Mouse (Mus musculus) lung, postnatal 4 days (tissue): ENCODE data around the gene Lmo4.

Source experiments
- DNase-seq, 2 experiments: peaks; one replicate each; pipeline ENCODE4 v3.0.0; 2021

The Lmo4 gene

DNA sequence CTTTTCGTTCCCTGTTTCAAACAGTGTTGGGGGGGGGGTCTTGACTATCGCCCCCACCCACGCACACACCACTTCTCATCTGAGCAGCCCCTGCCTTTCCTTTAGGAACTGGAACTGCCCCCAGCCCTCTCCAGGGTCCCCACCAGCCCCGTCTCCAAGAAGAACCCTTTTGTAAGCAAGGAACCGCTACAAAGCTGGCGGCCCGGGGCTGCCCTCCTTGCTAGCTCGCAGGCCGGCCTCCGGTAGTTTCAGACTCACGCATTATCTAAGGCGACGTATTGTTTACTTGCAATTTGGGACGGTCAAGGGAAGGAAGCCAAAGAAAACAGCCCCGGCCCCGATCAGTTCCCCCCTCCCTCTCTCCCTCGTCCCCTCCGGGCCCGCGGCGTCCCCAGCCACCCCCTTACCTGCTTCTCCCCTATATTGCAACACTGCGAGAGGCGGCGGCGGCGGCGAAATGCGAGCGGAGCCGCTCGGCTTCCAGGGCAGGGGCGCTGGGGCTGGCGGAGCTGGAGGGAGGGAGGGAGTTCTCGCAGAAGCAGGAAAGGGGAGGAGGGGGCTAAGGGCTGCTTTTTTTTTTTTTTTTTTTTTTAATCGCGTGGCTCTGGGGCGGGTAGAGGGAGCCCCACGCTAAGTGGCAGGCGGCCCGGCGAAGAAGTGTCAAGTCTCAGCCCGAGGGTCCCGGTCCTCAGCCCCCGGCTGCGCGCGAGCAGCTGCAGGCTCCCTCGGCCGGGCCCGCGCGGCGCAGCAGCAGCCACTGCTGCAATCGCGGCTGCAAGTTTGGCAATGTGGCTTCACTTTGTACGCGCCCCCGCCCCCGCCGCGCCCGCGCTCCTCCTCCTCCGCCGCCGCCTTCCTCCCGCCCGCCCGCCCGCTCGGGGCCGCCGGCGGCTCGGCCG, at the start of gene Lmo4:
Gene Lmo4, minus strand, starts transcription at position 808 of the 899 bp plus-strand sequence.
- DNase-seq: peak; percentile 91 to 94

DNA sequence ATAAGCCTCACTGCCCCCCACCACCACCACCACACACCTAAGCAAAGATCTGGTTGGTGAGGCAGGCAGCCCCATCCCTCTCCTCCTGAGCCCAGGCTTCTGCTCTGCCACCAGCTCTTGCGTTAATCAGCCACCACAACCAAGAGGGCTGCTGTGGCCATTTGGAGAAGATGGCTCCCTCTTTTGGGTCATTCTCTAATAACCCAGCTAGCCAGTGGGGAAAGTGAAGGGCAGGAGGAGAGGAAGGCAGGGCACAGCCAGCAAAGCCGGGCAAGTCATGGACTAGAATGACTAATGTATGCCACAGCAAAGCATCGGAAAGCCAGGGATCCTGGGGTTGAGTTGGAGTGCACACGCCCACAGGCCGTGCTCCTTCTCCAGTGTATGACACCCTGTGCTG, 49.3 kb upstream of the Lmo4 start:
- DNase-seq: no peak

GRCm38 (mm10) chr3:144253018-144253417, 48.0 kb upstream of the Lmo4 start:
- DNase-seq: no peak

GRCm38 (mm10) chr3:144252109-144252508, 47.1 kb upstream of the Lmo4 start:
- no peak for DNase-seq

GRCm38 (mm10) chr3:144242025-144242673, 37.1 kb upstream of the Lmo4 start:
- peak; percentile 71 to 80 for DNase-seq

DNA sequence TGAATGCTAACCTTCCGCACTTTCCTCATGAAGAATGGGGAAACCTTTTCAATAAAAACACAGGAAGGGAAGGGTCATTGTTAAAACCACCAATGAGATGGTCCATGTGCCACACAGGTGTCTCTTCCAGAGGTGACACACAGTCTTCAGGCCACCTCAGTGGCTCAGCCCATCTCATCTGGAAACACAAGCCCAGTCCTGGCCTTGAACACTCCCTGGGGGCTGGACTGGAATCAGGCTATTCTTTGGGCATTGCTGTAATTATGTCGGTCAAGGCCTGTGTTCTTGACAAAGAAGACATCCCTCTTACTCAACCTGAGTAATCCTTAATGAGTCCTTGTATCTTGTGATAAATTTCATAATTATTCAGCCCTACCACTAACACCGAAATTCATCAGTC, 36.1 kb upstream of the Lmo4 start:
- DNase-seq: no peak

DNA sequence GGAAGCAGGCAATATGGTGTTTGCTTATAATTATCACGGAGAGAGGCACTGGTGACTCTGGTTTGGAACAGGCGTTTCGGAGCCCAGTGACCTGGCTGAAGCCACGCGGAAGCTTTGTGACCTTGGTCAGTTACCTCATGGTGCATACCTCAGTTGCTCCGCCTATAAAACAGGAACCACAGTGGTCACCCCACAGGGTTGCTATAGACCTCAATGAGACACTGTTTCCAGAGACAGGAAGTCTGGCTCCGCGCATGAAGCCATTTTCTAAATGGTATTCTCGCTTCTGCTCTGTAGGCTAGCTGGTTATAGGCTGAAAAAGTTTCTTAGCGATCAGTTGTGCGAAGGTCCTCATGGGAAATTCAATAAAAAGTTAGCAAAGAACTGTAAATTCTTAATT, 33.5 kb upstream of the Lmo4 start:
- no peak for DNase-seq

DNA sequence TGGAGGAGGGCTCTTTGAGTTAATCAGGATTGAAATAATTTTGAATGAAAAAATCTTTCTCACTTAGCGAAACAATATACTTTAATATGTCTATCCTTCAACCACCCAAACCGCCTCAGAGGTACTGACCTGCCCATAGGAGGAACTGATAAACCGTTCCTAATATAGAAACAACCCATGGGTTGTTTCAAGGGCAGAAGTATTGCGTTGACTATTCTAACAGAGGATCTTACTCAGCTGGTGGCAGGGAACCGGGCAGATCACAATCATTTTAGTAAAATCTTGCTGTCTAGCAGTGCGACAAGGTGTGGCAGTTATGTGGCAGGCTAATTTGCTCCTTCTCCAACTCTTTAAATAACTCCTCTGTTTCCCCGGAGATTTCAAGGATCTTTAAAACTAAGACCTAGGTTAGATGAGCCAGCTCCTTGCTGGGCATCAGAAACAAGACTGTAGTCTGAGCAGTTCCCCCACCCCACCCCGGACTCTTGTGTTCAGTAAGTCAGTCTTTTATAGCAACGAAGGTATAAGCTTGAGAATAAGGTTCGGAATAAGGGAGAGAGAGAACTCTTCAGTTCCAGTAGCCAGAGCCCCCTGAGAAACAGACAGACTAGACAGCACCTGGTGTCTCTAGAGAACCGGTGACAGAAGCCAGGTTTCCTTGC, 27.5 kb upstream of the Lmo4 start:
- DNase-seq: no peak

- DNase-seq: no peak
These were observed 26.9 kb upstream of the Lmo4 start for GRCm38 (mm10) chr3:144231931-144232330.

DNA sequence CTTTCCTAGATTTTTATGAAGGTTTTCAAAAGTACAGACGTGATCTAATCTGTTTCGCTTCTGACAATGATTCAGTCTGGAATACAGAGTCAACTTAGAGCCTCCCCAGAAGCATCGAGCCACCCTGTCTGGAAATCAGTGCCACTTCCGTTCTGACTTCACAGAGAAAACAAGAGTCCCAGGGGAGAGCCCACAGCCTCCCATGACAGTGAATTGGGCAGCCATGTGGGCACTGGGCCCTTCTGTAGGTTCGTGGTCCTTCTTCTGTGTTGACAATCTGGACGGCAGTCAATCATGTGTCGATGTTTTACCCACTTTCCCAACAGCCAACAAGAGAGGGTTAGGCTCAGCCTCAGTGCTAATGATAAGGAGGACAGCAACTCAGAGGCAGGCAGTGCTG, 26.4 kb upstream of the Lmo4 start:
- no peak for DNase-seq

DNA sequence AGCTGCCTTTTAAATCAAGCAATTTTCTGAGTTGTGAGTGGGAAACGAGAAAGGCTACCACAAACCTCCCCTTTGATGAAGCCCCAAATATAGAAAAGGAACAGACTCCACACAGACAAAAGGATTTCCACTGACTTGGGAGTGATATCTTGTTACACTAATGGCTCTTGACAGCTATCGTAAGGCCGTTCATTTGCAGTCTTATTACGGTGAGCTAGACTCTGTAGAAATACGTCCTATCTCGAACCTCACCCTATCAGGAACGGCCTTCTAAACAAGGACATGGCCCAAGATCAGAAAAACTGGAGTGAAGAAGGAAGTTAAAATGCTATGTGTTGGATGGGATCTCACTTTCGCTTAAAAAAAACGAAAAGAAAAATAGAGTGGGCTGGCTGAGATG, 25.0 kb upstream of the Lmo4 start:
- DNase-seq: no peak

DNA sequence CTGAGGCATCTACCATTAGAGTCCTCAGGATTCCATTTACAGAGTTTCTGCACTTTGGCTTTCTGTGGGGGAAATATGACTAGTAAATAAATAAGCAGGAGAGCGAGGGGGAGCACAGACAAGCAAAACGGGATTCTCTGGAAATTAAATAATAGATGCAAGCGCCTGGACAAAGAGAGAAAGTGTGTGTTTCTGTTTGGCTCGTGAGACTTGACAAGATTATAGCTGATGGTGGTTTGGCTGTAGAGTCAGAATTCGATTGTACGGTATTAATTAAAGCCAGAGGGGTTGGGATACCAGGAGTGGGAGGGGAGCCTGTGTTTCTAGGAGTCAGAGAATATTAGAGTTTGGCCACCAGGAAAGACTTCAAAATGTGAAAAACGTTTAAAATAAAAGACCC, 24.3 kb upstream of the Lmo4 start:
- no peak for DNase-seq

GRCm38 (mm10) chr3:144225456-144226240, 20.6 kb upstream of the Lmo4 start:
- DNase-seq: no peak

- no peak for DNase-seq
These were observed 19.6 kb upstream of the Lmo4 start for GRCm38 (mm10) chr3:144224594-144224993.

DNA sequence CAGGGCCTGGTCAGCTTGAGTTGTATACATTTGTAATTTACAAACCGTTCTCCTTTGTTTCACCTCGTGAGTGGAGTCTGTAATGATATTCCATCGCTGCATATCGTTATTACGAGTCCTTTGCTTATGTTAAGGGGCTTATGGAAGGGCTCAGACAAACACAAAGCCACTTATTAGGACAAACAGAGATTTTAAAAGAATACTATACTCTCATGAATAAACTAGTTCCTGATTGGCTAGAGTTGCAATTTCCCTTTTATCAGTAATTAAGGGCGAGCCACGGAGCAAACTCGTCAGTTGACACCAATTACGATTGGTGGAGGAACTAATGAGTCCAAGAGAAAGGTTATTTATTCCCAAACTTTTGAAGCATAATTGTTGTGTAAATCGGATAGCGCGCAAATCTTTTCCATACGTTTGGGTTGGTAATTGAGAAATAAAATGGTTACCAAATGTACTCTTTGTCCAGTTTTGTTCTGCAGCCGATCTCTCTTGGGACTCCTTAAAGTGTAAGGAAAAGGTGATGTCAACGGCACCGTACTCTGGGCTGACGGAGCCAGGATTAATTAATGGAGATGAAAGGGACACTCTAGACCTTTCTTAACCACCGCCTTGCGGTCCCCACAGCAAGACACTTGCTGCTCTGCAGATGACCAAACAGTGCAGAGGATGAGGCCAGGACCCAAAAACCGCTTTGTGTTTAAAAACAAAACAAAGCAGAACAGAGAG, 18.5 kb upstream of the Lmo4 start:
- no peak for DNase-seq

- no peak for DNase-seq
These were observed 17.4 kb upstream of the Lmo4 start for GRCm38 (mm10) chr3:144222381-144222780.

- DNase-seq: peak in 1 of 2 experiments; percentile 70
These were observed 2.5 kb upstream of the Lmo4 start for GRCm38 (mm10) chr3:144207498-144207897.

DNA sequence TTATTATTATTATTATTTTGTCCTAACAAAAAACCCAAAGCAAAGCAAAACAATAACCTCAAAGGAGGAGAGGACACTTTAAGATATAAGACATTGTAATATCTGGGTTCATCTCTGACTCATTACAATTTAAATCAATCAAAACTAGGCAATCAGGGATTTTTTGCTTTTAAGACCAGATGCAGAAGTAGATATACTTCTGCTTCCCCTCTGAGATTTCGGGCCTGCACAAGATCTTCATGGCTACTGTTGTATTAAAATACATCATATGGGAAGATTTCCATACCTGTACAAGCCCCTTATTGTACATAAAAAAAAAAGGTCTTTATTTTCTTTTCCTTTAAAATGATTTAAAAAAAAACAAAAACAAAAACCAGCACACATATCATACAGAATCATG, 1.9 kb upstream of the Lmo4 start:
- no peak for DNase-seq

- DNase-seq: no peak
These were observed 1.2 kb upstream of the Lmo4 start for GRCm38 (mm10) chr3:144206261-144206660.

DNA sequence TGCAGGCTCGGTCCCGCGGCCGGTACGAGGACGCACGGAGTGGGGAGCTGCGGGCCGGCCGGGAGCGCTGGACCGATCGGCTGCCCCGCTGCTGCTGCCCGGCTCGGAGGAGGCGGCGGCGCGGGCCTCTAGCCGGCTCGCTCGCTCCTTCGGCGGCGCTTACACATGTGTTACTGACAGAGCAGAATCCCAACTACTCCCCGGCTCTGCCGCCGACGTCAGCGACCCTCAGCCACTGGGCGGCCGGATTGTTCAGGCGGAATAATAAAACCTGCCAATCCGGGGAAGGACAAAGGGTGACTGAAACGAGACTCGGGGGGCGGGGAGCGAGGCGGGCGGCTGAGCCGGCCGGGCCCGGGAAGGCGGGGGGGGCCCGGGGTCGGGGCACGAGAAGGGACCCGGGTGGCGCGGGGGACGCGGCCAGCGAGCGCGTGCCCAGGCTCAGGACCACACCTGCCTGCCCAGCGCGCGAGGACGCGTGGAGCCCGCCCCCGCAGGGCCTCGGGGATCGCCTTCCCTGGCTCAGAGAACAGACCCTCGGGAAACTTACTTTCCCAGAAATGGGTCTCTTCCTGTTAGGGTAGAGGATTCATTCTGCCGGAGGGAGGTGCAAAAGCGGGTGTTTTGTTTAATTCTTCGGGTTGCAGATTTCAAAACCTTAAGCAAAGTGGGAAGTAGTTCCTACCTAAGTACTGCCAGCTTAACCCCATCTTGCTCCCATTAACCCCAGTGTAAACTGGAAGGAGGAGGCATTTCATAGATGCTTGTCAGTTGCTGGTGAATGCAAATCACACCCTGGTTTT, 532 bp upstream of the Lmo4 start:
- DNase-seq: peak; percentile 95 to 98

- no peak for DNase-seq
These were observed 1.0 kb downstream of the Lmo4 start for GRCm38 (mm10) chr3:144203988-144204412.
